Mouse (Mus musculus) thymus, adult 2 months (tissue): ENCODE results near the gene Mtmr11. TPM values are rescaled to one million over a fixed set of nuclear protein-coding genes. Genes with fewer than 3 reads are reported as not detected.
"Not testable (repeated sequence)": the region's sequence is repeated elsewhere in the genome, so short reads cannot be mapped to it uniquely, and the experiment has no call there.

Source experiments
- DNase-seq: peaks from one replicate; pipeline ENCODE4 v3.0.0; 2021
- H3K27ac ChIP-seq: fragments of 200-500 bp; 2 replicates; pipeline ENCODE4 v1.5.1; 2012; ENCODE audit warnings: low read length, control low read depth; ENCODE audit not compliant: control insufficient read depth, insufficient read depth
- H3K27me3 ChIP-seq: fragments of 200-500 bp; 2 replicates; pipeline ENCODE4 v1.6.1; 2012; ENCODE audit warnings: mild to moderate bottlenecking, low read length, moderate library complexity, mixed read lengths; ENCODE audit not compliant: control insufficient read depth, insufficient read depth
- H3K36me3 ChIP-seq: fragments of 200-500 bp; 2 replicates; pipeline ENCODE4 v1.6.1; 2012; ENCODE audit warnings: mild to moderate bottlenecking, low read length, moderate library complexity; ENCODE audit not compliant: control insufficient read depth, insufficient read depth
- H3K4me1 ChIP-seq: fragments of 200-500 bp; replicated peaks from 2 replicates; pipeline ENCODE4 v1.6.1; 2012; ENCODE audit warnings: low read length; ENCODE audit not compliant: control insufficient read depth, insufficient read depth
- H3K4me3 ChIP-seq: fragments of 200-500 bp; 2 replicates; pipeline ENCODE4 v1.5.1; 2012; ENCODE audit warnings: mild to moderate bottlenecking, low read length, control low read depth, moderate library complexity; ENCODE audit not compliant: control insufficient read depth, insufficient read depth
- CTCF ChIP-seq: fragments of 200-500 bp; IDR thresholded peaks from 2 replicates; pipeline ENCODE4 v1.5.1; 2012; ENCODE audit warnings: mild to moderate bottlenecking, control low read depth, low read length, moderate library complexity, borderline replicate concordance; ENCODE audit not compliant: control insufficient read depth, poor library complexity, insufficient read depth; ENCODE audit errors: extremely low read depth
- POLR2A ChIP-seq: fragments of 200-500 bp; IDR thresholded peaks from 2 replicates; pipeline ENCODE4 v1.6.1; 2012; ENCODE audit warnings: mild to moderate bottlenecking, low read length, control low read depth, moderate library complexity; ENCODE audit not compliant: control insufficient read depth, poor library complexity, insufficient read depth; ENCODE audit errors: extremely low read depth
- WGBS: fragments of 180-500 bp; shearing (Covaris S2); methylation state at CpG from one replicate; pipeline ENCODE4 v1.1.7; 2018; 5-methylcytosine and 5-hydroxymethylcytosine counted together
- polyA plus RNA-seq: library from polyadenylated mRNA; depleted of rRNA; stranded (reverse); fragments of >200 nt; gene quantifications from 2 replicates; pipeline ENCODE4 v1.2.3, GENCODE M21; 2012

Mtmr11 gene
- polyA plus RNA-seq, 1 experiment, result 5.8 TPM

DNA sequence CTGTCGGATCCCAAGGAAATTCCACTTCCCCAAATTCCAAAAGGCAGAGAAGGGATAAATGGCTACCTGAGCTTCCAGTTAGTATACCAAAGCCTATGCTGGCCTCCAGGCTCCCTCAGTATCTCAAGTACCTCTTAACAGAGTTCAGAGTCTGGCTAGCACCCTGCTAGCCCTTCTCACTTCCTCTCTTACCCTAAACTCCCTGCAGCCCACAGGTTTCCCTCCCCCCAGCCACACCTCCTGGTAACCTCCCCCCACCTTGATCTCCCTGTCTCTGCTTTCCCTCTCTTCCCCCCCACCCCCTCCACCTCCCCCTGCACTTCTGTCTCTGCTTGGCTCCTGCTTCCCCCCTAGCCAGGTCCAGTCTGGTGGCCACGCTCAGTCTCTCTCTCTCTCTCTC, 37.9 kb downstream of the Mtmr11 start:
- TF ChIP-seq POLR2A (no peak), CTCF (no peak)
- Histone ChIP-seq H3K4me1 (peaks cover 20% of the 10 kb centered on the region), H3K27me3 (no peaks in the 10 kb centered on the region), H3K27ac (no peak overlapping the region), H3K4me3 (no peak overlapping the region), H3K36me3 (no peaks in the 10 kb centered on the region)
- DNase-seq, result no peak
- WGBS, result 64% methylated on average over 2 of the region's 2 CpGs

DNA sequence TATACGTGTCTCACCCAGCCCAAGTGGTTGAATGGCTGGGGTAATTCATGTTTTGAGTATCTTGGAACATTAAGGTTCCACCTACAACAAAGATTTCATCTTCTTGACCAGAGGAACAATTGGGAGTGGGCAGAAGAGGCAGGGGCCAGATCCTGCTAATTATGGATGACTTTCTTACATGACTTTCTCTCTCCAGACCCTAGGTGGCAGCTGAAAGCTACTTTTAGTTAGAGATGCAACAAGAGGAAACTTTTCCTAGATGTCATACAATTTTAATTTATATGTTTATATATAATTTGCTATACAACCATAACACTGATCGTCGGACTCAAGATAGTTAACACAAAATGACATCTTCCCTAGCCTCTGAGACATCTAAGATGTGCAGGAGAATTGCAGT, 46.0 kb downstream of the Mtmr11 start:
- no peak overlapping the region for H3K4me3 ChIP-seq
- DNase-seq, result no peak
- 73% methylated on average over 3 of the region's 3 CpGs for WGBS
- no peak overlapping the region for H3K27ac ChIP-seq
- TF ChIP-seq CTCF (no peak), POLR2A (no peak)
- H3K4me1 ChIP-seq, result no peaks in the 10 kb centered on the region
- H3K36me3 ChIP-seq, result no peaks in the 10 kb centered on the region
- H3K27me3 ChIP-seq, result no peaks in the 10 kb centered on the region

DNA sequence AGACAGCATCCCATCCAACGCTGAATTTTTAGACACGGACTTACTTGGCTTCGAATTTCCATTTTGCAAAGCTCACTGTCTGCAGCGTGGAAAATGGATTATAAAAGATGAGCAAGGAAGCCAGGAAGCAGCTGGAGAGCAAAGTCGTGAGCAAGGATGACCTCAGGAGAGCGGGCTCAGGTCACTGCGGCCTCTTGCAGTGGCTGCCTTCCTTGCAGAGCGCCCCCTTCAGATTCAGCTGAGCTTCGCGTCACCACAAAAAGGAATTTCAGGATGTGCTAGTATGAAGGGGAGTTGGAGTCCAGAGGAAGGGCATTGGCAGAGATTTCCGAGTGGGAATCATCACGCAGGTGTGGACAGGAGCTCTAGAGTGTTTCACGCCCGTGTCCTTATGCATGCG, 47.4 kb downstream of the Mtmr11 start:
- H3K4me3 ChIP-seq, result no peak overlapping the region
- no peak for TF ChIP-seq POLR2A
- no peak for TF ChIP-seq CTCF
- H3K27me3 ChIP-seq, result no peaks in the 10 kb centered on the region
- 61% methylated on average over 15 of the region's 15 CpGs for WGBS
- no peaks in the 10 kb centered on the region for H3K4me1 ChIP-seq
- no peak overlapping the region for H3K27ac ChIP-seq
- DNase-seq, result no peak
- H3K36me3 ChIP-seq, result no peaks in the 10 kb centered on the region

DNA sequence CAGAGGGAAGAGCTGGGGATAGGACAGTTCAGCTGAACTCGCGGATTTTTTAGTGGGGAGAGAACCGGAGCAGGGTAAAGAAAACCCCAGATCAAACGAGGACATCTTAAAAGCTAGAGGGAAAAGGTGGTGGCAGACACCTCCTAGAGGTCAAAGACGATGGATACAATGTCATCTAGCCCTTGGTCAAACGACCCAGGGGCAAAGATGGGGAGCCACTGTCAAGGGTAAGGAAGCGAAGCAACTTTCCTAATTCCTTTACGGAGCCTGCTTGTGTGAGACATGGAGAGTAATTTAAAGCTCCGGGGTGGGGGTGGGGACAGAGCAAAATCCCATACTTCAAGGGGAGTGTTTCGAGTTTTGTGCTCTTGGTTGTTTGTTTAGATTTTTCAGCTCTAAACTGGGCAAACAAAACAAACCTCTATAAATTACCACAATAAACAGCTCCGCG, 57.4 kb downstream of the Mtmr11 start:
- TF ChIP-seq CTCF (no peak), POLR2A (no peak)
- H3K4me1 ChIP-seq, result peaks cover 17% of the 10 kb centered on the region
- H3K4me3 ChIP-seq, result peak overlapping the region; percentile 49
- WGBS, result under 1% methylated on average over 12 of the region's 12 CpGs
- peak; percentile 56 for DNase-seq
- no peaks in the 10 kb centered on the region for H3K36me3 ChIP-seq
- H3K27ac ChIP-seq, result peak overlapping the region; percentile 90
- H3K27me3 ChIP-seq, result no peaks in the 10 kb centered on the region

DNA sequence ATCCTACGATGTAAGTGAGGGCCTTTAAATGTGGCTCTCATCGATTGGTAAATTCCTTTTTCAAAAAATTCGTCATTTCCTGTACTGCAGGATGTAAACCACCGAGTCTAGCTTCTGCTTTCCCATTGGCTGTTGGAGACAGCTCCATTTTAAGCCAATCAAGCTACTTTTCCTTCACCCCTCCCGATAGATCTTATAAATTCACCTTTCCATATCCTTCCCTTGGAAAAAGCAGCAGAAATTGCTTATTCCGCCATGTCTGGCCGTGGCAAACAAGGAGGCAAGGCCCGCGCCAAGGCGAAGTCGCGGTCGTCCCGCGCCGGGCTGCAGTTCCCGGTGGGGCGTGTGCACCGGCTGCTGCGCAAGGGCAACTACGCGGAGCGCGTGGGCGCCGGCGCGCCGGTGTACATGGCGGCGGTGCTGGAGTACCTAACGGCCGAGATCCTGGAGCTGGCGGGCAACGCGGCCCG, 57.9 kb downstream of the Mtmr11 start, which contains the start of the genes Bola1 and Hist2h2ab:
Bola1 (minus strand) TSS at position 49 of the 470 bp plus-strand sequence.
Hist2h2ab (plus strand) TSS at position 205 of the 470 bp plus-strand sequence.
- no peaks in the 10 kb centered on the region for H3K27me3 ChIP-seq
- H3K27ac ChIP-seq, result peak within 1 kb of the TSS; percentile 98
- under 1% methylated on average over 37 of the region's 37 CpGs for WGBS
- peak; percentile 79 for DNase-seq
- H3K36me3 ChIP-seq, result no peaks in the 10 kb centered on the region
- H3K4me3 ChIP-seq, result peak within 1 kb of the TSS; percentile 80
- peaks cover 18% of the 10 kb centered on the region for H3K4me1 ChIP-seq
- TF ChIP-seq CTCF (peak; percentile 42; the same call in 1 of the 2 replicates), POLR2A (peak; percentile 86)

DNA sequence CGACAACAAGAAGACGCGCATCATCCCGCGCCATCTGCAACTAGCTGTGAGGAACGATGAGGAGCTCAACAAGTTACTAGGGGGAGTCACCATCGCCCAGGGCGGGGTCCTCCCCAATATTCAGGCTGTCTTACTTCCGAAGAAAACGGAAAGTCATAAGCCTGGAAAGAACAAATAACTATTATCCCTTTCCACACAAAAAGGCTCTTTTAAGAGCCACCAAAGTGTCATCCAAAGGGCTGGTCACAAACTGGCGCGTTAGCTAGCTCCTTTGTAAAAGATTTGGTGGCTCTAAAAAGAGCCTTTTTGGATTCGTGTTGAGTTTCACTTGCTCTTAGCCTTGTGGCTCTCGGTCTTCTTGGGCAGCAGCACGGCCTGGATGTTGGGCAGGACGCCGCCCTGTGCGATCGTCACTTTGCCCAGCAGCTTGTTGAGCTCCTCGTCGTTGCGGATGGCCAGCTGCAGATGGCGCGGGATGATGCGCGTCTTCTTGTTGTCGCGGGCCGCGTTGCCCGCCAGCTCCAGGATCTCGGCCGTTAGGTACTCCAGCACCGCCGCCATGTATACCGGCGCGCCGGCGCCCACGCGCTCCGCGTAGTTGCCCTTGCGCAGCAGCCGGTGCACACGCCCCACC, 58.4 kb downstream of the Mtmr11 start:
- H3K36me3 ChIP-seq, DNase-seq, H3K27me3 ChIP-seq: not testable (repeated sequence)
- WGBS, result under 1% methylated on average over 34 of the region's 47 CpGs
- TF ChIP-seq POLR2A, result peak; percentile 77
- H3K27ac ChIP-seq, result peak overlapping the region; percentile 98
- peaks cover 21% of the 10 kb centered on the region for H3K4me1 ChIP-seq
- peak overlapping the region; percentile 80 for H3K4me3 ChIP-seq
